Mouse (Mus musculus) forebrain, embryonic 16.5 days (tissue): ENCODE measurements at regions not wholly inside any gene's neighbourhood (a gene's known extent, or its start where the extent isn't known, plus 50 kb on each side); places are given as distances from the start of the nearest gene placed in this dataset.

Experiments
- ATAC-seq: fragments of 200-750 bp; cut with Nextera tagmentation; 2 replicates; pipeline ENCODE4 v1.8.0; 2017; ENCODE audit warnings: mild to moderate bottlenecking, moderate library complexity
- H3K27ac ChIP-seq: fragments of 300-500 bp; sonication (generic); 2 replicates; pipeline ENCODE4 v1.5.1; 2014; ENCODE audit warnings: low read length, control low read depth
- H3K27me3 ChIP-seq: fragments of 300-500 bp; sonication (generic); replicated peaks from 2 replicates; pipeline ENCODE4 v1.6.1; 2014; ENCODE audit warnings: low read length; ENCODE audit not compliant: control insufficient read depth, insufficient read depth
- H3K36me3 ChIP-seq: fragments of 300-500 bp; sonication (generic); 2 replicates; pipeline ENCODE4 v1.6.1; 2014; ENCODE audit not compliant: control insufficient read depth, insufficient read depth
- H3K4me1 ChIP-seq: fragments of 300-500 bp; sonication (generic); replicated peaks from 2 replicates; pipeline ENCODE4 v1.6.1; 2014; ENCODE audit warnings: low read length; ENCODE audit not compliant: control insufficient read depth, insufficient read depth
- H3K4me2 ChIP-seq: fragments of 300-500 bp; sonication (generic); 2 replicates; pipeline ENCODE4 v1.6.1; 2014; ENCODE audit warnings: mild to moderate bottlenecking, low read length, control low read depth
- H3K4me3 ChIP-seq: fragments of 300-500 bp; sonication (generic); replicated peaks from 2 replicates; pipeline ENCODE4 v1.5.1; 2014; ENCODE audit warnings: mild to moderate bottlenecking, low read length, control low read depth
- H3K9ac ChIP-seq: fragments of 300-500 bp; sonication (generic); replicated peaks from 2 replicates; pipeline ENCODE4 v1.6.1; 2014; ENCODE audit warnings: low read depth, low read length, control low read depth
- H3K9me3 ChIP-seq: fragments of 300-500 bp; sonication (generic); 2 replicates; pipeline ENCODE4 v1.6.1; 2016; ENCODE audit warnings: low read length; ENCODE audit not compliant: control insufficient read depth
- WGBS: fragments of 180-500 bp; shearing (Covaris S2); extraction: QIAGEN DNeasy Blood & Tissue Kit; methylation state at CpG from one replicate; pipeline ENCODE4 v1.1.7; 2014; 5-methylcytosine and 5-hydroxymethylcytosine counted together

DNA sequence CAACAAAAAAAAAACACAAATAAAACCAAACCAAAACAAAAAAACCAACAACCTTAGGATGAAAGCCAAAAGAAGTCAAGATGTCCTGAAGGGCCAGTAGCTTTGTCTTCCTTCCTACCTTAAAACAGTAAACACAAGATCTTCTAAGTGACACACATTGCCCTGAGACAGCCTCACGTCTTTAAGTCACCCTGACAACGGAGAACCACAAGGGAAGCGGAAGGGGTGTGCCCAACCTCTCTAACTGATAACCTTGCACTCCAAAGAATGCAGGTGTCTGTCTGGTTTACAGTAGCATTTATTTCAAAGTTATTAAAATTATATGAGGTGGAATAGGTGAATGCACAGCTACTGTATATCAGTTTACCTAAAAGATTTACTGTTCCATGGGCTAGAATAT lies 105.7 kb upstream of the Pcgf5 start:
- Histone ChIP-seq H3K36me3 (no peaks in the 10 kb centered on the region), H3K4me1 (no peaks in the 10 kb centered on the region), H3K9me3 (no peaks in the 10 kb centered on the region), H3K4me3 (no peak overlapping the region), H3K4me2 (no peak overlapping the region), H3K27me3 (no peaks in the 10 kb centered on the region), H3K9ac (no peak overlapping the region), H3K27ac (no peak overlapping the region)
- 86% methylated on average over 3 of the region's 3 CpGs for WGBS
- ATAC-seq = no peak

- no peak for ATAC-seq
- Histone ChIP-seq H3K9me3 (no peaks in the 10 kb centered on the region), H3K27ac (no peak overlapping the region), H3K4me3 (no peak overlapping the region), H3K9ac (no peak overlapping the region), H3K4me2 (no peak overlapping the region), H3K4me1 (no peaks in the 10 kb centered on the region), H3K27me3 (no peaks in the 10 kb centered on the region), H3K36me3 (no peaks in the 10 kb centered on the region)
- WGBS = 80% methylated on average over 5 of the region's 5 CpGs
Measured at GRCm38 (mm10) chr19:36242946-36243345, 105.2 kb upstream of the Pcgf5 start.

DNA sequence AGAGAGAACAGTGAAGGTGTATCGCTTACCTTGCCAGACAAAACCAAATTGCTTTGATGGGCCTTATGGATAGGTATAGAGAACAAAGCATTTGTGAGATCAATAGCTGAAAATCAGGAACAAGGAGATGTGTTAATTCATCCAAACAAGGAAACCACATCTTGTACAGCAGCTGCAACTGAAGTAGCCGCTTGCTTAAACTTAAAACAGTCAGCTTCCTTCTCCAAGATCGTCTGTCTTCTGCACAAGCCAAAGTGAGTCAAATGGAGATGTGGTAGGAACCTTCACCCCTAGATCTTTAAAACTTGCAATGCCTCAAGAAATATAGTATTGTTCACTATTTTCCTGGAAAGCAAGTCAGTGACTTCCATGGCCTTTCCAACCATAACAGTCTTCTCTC lies 95.6 kb upstream of the Pcgf5 start:
- Histone ChIP-seq H3K4me3 (no peak overlapping the region), H3K27ac (no peak overlapping the region), H3K4me2 (no peak overlapping the region), H3K36me3 (no peaks in the 10 kb centered on the region), H3K9ac (no peak overlapping the region), H3K4me1 (peaks cover 3% of the 10 kb centered on the region), H3K27me3 (no peaks in the 10 kb centered on the region), H3K9me3 (no peaks in the 10 kb centered on the region)
- ATAC-seq = no peak
- WGBS = 95% methylated on average over 3 of the region's 3 CpGs

DNA sequence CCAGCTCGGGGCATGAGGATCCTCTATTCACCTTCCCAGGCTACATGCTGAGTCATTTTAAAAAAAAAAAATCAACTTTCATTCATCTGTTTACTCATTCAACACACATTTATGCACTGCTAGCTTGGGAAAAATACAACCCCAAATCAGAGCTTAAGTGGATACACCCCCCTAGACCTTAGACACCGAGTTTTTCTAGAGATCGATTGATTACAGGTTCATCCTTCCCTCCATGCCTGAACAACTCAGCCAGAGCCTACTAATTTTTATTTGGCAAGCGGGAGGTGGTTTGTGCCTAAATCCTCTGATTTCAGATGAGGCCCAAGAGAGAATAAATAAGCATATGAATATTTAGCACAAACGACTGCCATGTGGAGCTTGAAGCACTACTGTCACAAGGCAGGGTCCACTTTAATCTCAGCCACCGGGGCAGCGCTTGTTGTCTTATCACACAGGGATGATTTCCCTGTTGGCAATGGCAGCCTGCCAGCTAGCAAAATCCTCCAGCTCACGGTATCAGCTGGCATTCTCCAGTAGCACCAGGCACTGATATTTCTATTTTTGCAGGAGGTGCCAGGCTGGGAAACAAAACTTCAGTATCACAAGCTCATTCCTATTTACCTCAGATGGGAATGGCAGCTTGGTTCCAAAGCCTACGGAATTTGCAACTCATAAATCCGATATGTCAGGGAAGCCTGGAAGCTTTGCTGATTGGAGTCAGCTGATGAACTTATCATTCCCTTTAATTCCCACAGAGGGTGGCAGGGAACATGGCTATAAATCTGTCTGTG lies 90.2 kb upstream of the Pcgf5 start:
- no peaks in the 10 kb centered on the region for H3K36me3 ChIP-seq
- peak; percentile 79 for ATAC-seq
- H3K4me1 ChIP-seq = peaks cover 14% of the 10 kb centered on the region
- H3K27me3 ChIP-seq = no peaks in the 10 kb centered on the region
- no peak overlapping the region for H3K4me2 ChIP-seq
- H3K9me3 ChIP-seq = no peaks in the 10 kb centered on the region
- no peak overlapping the region for H3K9ac ChIP-seq
- 48% methylated on average over 10 of the region's 10 CpGs for WGBS
- no peak overlapping the region for H3K4me3 ChIP-seq
- H3K27ac ChIP-seq = no peak overlapping the region

- no peak overlapping the region for H3K4me2 ChIP-seq
- no peak overlapping the region for H3K27ac ChIP-seq
- H3K4me3 ChIP-seq = no peak overlapping the region
- ATAC-seq = no peak
- peaks cover 14% of the 10 kb centered on the region for H3K4me1 ChIP-seq
- H3K9me3 ChIP-seq = no peaks in the 10 kb centered on the region
- WGBS = 90% methylated on average over 5 of the region's 5 CpGs
- H3K36me3 ChIP-seq = no peaks in the 10 kb centered on the region
- H3K9ac ChIP-seq = no peak overlapping the region
- H3K27me3 ChIP-seq = no peaks in the 10 kb centered on the region
Measured at GRCm38 (mm10) chr19:36261819-36262218, 86.3 kb upstream of the Pcgf5 start.

GRCm38 (mm10) chr19:36263923-36264322 lies 84.2 kb upstream of the Pcgf5 start:
- Histone ChIP-seq H3K27ac (no peak overlapping the region), H3K4me2 (no peak overlapping the region), H3K36me3 (no peaks in the 10 kb centered on the region), H3K9ac (no peak overlapping the region), H3K27me3 (no peaks in the 10 kb centered on the region), H3K4me1 (no peaks in the 10 kb centered on the region), H3K9me3 (no peaks in the 10 kb centered on the region), H3K4me3 (no peak overlapping the region)
- no peak for ATAC-seq
- WGBS = 75% methylated on average over 4 of the region's 4 CpGs

DNA sequence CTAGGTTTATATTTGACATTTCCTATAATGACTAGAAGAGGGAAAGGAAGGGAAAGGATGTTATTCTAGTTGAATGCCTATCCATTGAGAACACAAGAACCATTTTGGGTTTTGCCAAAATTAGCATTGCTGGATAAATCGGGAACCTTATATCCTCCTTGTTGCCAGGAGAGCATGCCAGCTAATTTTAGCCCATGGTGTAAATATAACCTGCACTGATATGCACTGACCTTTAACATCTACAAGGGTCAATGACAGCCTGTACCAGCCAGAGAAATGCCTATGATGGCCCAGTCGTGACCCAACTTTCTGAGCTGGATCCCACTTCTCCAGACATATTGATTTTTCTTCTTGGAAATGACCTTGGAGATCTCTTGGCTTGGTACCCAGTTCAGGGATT lies 83.7 kb upstream of the Pcgf5 start:
- Histone ChIP-seq H3K27me3 (no peaks in the 10 kb centered on the region), H3K36me3 (no peaks in the 10 kb centered on the region), H3K4me2 (no peak overlapping the region), H3K4me1 (no peaks in the 10 kb centered on the region), H3K9ac (no peak overlapping the region), H3K9me3 (no peaks in the 10 kb centered on the region), H3K27ac (no peak overlapping the region), H3K4me3 (no peak overlapping the region)
- ATAC-seq = no peak
- 86% methylated on average over 2 of the region's 2 CpGs for WGBS

DNA sequence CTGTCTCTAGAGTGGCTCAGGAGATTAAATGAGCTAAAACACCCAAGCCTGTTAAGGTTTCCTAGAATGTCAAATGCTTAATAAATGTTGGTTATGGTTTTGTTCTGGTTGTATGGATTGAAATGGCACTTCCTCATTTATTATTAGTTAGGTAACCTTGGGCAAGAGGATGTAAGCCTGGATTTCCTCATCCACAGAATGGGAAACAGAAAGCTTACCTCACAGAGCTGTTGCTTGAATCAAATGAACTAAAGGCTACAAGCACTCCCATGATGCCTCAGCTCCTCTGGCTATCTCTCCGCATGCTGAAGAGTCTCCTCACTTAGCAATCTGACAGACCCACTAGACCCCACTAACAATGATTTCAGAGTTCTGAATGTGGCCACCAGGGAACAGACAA lies 82.8 kb upstream of the Pcgf5 start:
- Histone ChIP-seq H3K4me1 (no peaks in the 10 kb centered on the region), H3K27me3 (no peaks in the 10 kb centered on the region), H3K9me3 (no peaks in the 10 kb centered on the region), H3K4me2 (no peak overlapping the region), H3K4me3 (no peak overlapping the region), H3K27ac (no peak overlapping the region), H3K9ac (no peak overlapping the region), H3K36me3 (no peaks in the 10 kb centered on the region)
- ATAC-seq = no peak
- WGBS = 88% methylated on average over 1 of the region's 1 CpGs

- Histone ChIP-seq H3K36me3 (no peaks in the 10 kb centered on the region), H3K4me1 (no peaks in the 10 kb centered on the region), H3K4me3 (no peak overlapping the region), H3K27ac (no peak overlapping the region), H3K9me3 (no peaks in the 10 kb centered on the region), H3K9ac (no peak overlapping the region), H3K27me3 (no peaks in the 10 kb centered on the region), H3K4me2 (no peak overlapping the region)
- 41% methylated on average over 8 of the region's 8 CpGs for WGBS
- ATAC-seq = no peak
Measured at GRCm38 (mm10) chr19:36266346-36266745, 81.8 kb upstream of the Pcgf5 start.

DNA sequence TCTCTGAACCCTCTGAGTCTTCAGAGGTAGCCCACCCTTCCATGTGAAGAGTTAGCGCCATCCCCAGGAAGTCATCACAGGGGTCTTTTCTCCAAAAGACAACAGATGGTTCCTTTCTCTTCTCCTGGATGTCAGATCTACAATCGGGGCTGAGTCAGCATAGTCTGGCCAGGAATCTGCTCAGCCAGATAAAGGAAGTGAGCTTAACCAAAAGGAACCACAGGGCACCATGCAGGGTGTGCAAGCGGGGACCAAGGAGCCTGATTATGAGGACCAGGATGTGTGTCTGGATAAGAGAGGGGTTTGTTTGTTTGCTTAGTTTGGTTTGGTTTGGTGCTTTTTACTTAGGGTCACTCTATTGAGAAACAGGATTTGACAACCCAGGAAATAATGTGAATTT lies 74.6 kb upstream of the Pcgf5 start:
- 46% methylated on average over 3 of the region's 3 CpGs for WGBS

More for the DNA sequence above, 74.6 kb upstream of the Pcgf5 start:
- Histone ChIP-seq H3K4me3 (no peak overlapping the region), H3K9me3 (no peaks in the 10 kb centered on the region), H3K9ac (no peak overlapping the region), H3K4me2 (no peak overlapping the region), H3K36me3 (no peaks in the 10 kb centered on the region), H3K4me1 (no peaks in the 10 kb centered on the region), H3K27ac (no peak overlapping the region), H3K27me3 (no peaks in the 10 kb centered on the region)
- ATAC-seq = no peak
